Mouse (Mus musculus): ENCODE measurements around the gene Card10. TPM values are rescaled to one million over a fixed set of nuclear protein-coding genes. Genes with fewer than 3 reads are reported as not detected.
A peak's percentile ranks its signal among the peaks of the same experiment; 100 is the strongest.

Gene Card10
- polyA plus RNA-seq, 1 experiment from 2014 or later, result 6.6 TPM

DNA sequence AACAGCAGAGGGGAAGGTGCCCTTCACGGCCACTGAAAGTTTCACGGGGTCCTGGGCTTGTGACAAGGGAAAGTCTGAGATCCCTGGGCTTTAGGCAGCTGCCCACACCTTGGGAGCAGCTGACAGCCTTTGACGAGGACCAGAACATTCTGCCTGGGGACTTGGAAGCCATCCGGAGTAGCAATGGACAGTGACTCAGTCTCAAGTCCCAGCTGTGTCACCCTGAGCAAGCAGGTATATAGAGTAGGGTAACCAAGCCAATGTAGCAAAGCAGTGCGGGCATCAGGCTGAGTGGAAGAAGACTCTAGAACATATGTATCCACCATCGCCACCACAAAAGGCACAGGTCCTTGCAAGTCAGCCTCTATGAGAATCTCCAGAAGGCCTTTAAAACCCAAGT is 65.7 kb downstream of the Card10 start:
- ATAC-seq (ENCODE audit: insufficient read depth, low FRiP score, low read depth), result no peak
- Histone ChIP-seq H3K9me3 (no peaks in the 10 kb centered on the region), H3K9ac (no peak overlapping the region), H3K4me1 (no peaks in the 10 kb centered on the region), H3K27ac (no peak overlapping the region), H3K36me3 (no peaks in the 10 kb centered on the region), H3K4me3 (replicated peaks) (no peak overlapping the region), H3K4me2 (no peak overlapping the region), H3K27me3 (replicated peaks) (no peaks in the 10 kb centered on the region)
- WGBS, result 47% methylated on average over 6 of the region's 6 CpGs

DNA sequence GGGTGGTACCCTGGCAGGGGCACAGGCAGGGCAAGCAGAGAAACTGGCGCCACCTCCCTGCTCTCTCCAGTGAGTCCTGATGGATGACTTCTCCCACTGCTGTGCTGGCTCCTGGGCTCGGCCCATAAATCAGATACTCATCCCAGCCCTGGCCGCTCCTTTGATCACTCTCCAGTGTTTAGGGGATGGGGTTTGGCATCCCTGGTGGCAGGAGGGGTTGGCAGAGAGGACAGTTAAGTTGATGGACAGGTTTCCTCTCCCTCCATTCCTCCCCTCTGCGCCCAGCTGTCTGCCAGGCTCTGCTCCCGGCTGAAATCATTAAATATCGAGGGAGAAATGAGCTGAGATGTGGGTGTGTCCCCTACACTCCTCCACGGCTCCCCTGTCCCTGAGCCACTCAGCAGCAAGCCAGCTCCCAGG is 66.2 kb downstream of the Card10 start:
- H3K9ac ChIP-seq, result no peak overlapping the region
- no peak overlapping the region for H3K4me2 ChIP-seq
- H3K4me1 ChIP-seq, result no peaks in the 10 kb centered on the region
- 25% methylated on average over 7 of the region's 7 CpGs for WGBS
- H3K27me3 ChIP-seq (replicated peaks), result no peaks in the 10 kb centered on the region
- no peaks in the 10 kb centered on the region for H3K9me3 ChIP-seq
- H3K4me3 ChIP-seq (replicated peaks), result no peak overlapping the region
- no peak overlapping the region for H3K27ac ChIP-seq
- ATAC-seq (ENCODE audit: insufficient read depth, low FRiP score, low read depth), result peak; percentile 54
- no peaks in the 10 kb centered on the region for H3K36me3 ChIP-seq

DNA sequence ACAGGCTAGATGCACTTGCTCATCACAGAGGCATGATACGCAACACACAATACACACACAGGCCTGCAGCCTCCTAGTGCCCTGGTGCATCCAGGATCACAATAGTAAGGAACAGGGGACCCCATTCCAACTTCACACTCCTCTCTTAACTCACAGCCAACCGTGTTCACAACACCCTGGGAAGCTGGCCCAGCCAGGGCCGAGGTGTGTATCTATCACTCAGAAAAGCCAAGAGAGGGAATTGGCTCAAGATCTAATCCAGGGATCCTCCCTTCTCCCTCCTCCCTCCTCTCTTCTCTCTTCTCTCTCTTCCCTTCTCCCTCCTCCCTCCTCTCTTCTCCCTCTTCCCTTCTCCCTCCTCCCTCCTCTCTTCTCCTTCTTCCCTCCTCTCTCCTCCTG is 66.7 kb downstream of the Card10 start:
- Histone ChIP-seq H3K36me3 (no peaks in the 10 kb centered on the region), H3K4me2 (no peak overlapping the region), H3K27ac (no peak overlapping the region), H3K4me1 (no peaks in the 10 kb centered on the region), H3K9me3 (no peaks in the 10 kb centered on the region), H3K27me3 (replicated peaks) (no peaks in the 10 kb centered on the region), H3K4me3 (replicated peaks) (no peak overlapping the region), H3K9ac (no peak overlapping the region)
- ATAC-seq (ENCODE audit: insufficient read depth, low FRiP score, low read depth), result peak; percentile 54; the same call in 1 of the 2 replicates
- 40% methylated on average over 3 of the region's 3 CpGs for WGBS

DNA sequence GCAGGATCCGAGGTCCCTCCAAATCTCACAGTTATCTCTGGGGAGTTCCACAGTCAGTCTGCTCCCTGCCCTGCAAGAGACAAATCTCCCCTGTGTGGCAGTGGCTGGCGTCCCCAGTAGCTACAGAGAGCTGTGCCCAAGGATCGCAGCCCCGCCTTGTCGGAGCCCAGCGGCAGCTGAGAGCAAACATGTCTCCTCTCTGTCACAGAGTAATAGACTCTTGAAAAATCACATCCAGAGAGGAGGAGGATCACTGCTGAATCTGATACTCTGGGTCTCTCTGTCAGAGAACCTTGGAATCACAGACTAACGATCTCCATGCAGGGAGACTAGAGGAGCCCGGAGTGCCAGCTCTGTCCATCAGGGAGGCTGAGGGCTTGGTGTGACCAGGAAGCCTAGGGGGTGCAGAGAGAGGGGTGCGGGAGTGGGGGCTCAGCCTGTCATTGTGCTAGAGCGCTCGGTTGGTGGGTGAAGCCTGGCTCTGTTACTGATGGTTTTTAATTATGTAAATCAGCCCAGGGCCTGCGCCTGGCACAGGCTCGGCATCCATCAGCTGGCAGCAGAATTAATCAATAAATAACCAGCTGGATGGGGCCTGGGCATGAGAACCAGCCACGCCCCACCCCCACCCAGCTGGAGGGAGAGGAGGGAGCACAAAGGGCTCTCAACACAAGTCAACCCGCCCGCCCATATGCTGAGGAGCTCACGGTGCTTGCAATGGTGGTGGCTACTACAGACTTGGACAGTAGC is 67.2 kb downstream of the Card10 start:
- Histone ChIP-seq H3K4me2 (no peak overlapping the region), H3K9ac (no peak overlapping the region), H3K4me1 (no peaks in the 10 kb centered on the region), H3K4me3 (replicated peaks) (no peak overlapping the region), H3K36me3 (no peaks in the 10 kb centered on the region), H3K27ac (no peak overlapping the region), H3K27me3 (replicated peaks) (no peaks in the 10 kb centered on the region), H3K9me3 (no peaks in the 10 kb centered on the region)
- WGBS, result 20% methylated on average over 17 of the region's 17 CpGs
- 0 out of 2 replicates have a peak, but pooled peaks have one; percentile 15 for ATAC-seq (ENCODE audit: insufficient read depth, low FRiP score, low read depth)

DNA sequence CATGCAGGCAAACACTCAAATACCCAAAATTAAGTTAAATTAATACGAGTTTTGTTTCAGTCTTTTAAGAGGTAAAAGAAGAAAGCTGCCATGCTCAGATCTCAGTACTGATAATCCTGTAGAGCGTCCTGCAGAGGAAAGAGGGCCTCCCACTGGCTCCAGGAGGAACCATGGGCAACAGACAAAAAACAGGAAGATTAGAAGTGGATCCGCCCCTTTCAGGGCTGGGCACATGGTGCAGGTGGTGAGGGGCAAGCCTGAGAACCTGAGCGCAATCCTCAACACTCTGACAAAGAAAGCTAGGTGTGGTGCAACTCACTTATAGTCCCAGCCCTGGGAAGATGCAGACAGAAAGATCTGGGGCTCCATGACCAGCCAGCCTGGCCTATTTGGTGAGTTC is 71.0 kb downstream of the Card10 start:
- ATAC-seq (ENCODE audit: insufficient read depth, low FRiP score, low read depth), result no peak
- WGBS, result 60% methylated on average over 4 of the region's 4 CpGs

DNA sequence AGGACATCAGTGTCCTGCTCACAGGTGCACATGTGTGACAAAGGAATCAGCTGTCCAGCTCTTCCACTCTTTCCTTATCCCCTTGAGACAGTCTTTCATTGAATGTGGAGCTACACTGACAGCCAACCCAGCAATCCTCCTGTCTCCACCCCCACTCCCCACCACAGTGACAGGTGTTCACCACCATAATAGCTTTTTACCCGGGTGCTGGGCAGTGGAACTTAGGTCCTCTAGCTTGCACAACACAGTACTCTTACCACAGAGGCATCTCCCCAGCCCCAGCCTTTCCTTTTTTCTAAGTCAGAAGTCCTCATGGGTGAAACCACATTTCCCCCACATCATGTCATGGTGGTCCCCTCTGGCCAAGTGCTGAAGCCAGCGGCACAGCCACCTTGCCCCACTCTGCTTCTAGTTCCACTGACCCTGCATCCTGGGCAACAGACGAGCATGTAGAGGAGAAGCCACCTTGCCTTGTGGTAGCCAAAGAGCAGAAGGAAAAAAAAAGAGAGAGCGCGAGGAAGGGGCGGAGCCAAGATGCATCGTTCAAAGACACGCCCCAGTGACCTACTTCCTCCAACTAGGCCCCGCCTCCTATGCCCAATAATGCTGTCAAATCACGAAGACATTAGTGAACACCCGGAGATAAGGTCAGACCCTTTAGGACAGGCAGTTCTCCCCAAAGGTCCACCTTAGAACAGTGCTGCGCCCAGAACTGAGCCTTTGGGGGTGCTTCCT is 72.4 kb downstream of the Card10 start:
- Histone ChIP-seq H3K4me3 (replicated peaks) (no peak overlapping the region), H3K27ac (no peak overlapping the region), H3K9ac (no peak overlapping the region), H3K4me1 (no peaks in the 10 kb centered on the region), H3K27me3 (replicated peaks) (no peaks in the 10 kb centered on the region; the same call in 1 of the 2 replicates), H3K4me2 (no peak overlapping the region), H3K36me3 (no peaks in the 10 kb centered on the region), H3K9me3 (no peaks in the 10 kb centered on the region)
- WGBS, result 78% methylated on average over 12 of the region's 12 CpGs
- no peak for ATAC-seq (ENCODE audit: insufficient read depth, low FRiP score, low read depth)

More for the DNA sequence above, 71.0 kb downstream of the Card10 start:
- no peaks in the 10 kb centered on the region for H3K9me3 ChIP-seq
- H3K27me3 ChIP-seq (replicated peaks), result no peaks in the 10 kb centered on the region; the same call in 1 of the 2 replicates
- H3K36me3 ChIP-seq, result no peaks in the 10 kb centered on the region
- H3K9ac ChIP-seq, result no peak overlapping the region
- H3K27ac ChIP-seq, result no peak overlapping the region
- no peak overlapping the region for H3K4me2 ChIP-seq
- H3K4me1 ChIP-seq, result no peaks in the 10 kb centered on the region
- no peak overlapping the region for H3K4me3 ChIP-seq (replicated peaks)

DNA sequence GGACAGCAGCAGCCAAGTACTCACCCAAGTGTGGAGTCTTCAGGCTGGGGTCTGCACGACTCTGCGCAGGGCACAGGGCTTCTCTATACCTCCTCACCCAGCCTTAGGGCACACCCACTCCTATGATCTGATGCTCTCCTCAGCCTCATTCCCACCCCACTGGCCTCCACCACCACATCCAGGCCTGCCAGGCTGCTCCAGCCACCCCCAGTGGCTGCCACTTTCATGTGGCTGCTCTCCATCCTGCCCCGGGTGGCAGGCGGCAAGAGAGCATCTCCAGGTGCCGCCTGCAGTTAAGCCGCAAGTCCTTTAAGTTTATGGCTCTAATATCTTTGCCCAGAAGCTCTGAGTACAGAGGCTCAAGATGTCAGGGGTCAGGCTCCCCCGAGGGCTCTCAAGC is 76.1 kb downstream of the Card10 start:
- H3K27me3 ChIP-seq (replicated peaks), result no peaks in the 10 kb centered on the region; the same call in 1 of the 2 replicates
- no peaks in the 10 kb centered on the region for H3K4me1 ChIP-seq
- no peak overlapping the region for H3K27ac ChIP-seq
- H3K4me2 ChIP-seq, result no peak overlapping the region
- H3K36me3 ChIP-seq, result no peaks in the 10 kb centered on the region
- H3K9me3 ChIP-seq, result no peaks in the 10 kb centered on the region
- no peak for ATAC-seq (ENCODE audit: insufficient read depth, low FRiP score, low read depth)
- WGBS, result 54% methylated on average over 7 of the region's 7 CpGs
- H3K4me3 ChIP-seq (replicated peaks), result no peak overlapping the region
- no peak overlapping the region for H3K9ac ChIP-seq

Other genes with a start within 250 kb of the Card10 start
- gene Rac2, start 230.3 kb downstream of the Card10 start, polyA plus RNA-seq (2015; fragmentation: Nextera tagmentation; extraction: Ambion mirVana), result 26.5 and 36.5 TPM in 2 replicates
- gene Cyth4, start 206.0 kb downstream of the Card10 start, polyA plus RNA-seq (2015; fragmentation: Nextera tagmentation; extraction: Ambion mirVana), result 10.7 and 11.0 TPM in 2 replicates
- gene Elfn2, start 84.3 kb downstream of the Card10 start, polyA plus RNA-seq (2015; fragmentation: Nextera tagmentation; extraction: Ambion mirVana), result 0.10 and 0.12 TPM in 2 replicates
- gene Mfng, start 29.6 kb downstream of the Card10 start, polyA plus RNA-seq (2015; fragmentation: Nextera tagmentation; extraction: Ambion mirVana), result 18.0 and 21.1 TPM in 2 replicates
- gene Cdc42ep1, start 39.6 kb upstream of the Card10 start, polyA plus RNA-seq (2015; fragmentation: Nextera tagmentation; extraction: Ambion mirVana), result 54.1 and 62.1 TPM in 2 replicates
- gene Lgals2, start 52.5 kb upstream of the Card10 start, polyA plus RNA-seq (2015; fragmentation: Nextera tagmentation; extraction: Ambion mirVana), result 210 and 299 TPM in 2 replicates
- 47.1 TPM in 2 replicates for gene Gga1, start 74.1 kb upstream of the Card10 start, polyA plus RNA-seq (2015; fragmentation: Nextera tagmentation; extraction: Ambion mirVana)
- 0.42 and 0.52 TPM in 2 replicates for gene Gm49510, start 96.6 kb upstream of the Card10 start, polyA plus RNA-seq (2015; fragmentation: Nextera tagmentation; extraction: Ambion mirVana)
- 34.8 and 36.9 TPM in 2 replicates for gene Sh3bp1, start 96.7 kb upstream of the Card10 start, polyA plus RNA-seq (2015; fragmentation: Nextera tagmentation; extraction: Ambion mirVana)
- gene Pdxp, start 110.9 kb upstream of the Card10 start, polyA plus RNA-seq (2015; fragmentation: Nextera tagmentation; extraction: Ambion mirVana), result 11.8 and 12.8 TPM in 2 replicates
- 1,300 and 1,476 TPM in 2 replicates for gene Lgals1, start 123.7 kb upstream of the Card10 start, polyA plus RNA-seq (2015; fragmentation: Nextera tagmentation; extraction: Ambion mirVana)
- gene Nol12, start 131.9 kb upstream of the Card10 start, polyA plus RNA-seq (2015; fragmentation: Nextera tagmentation; extraction: Ambion mirVana), result 47.4 and 49.9 TPM in 2 replicates
- 54.4 TPM in 2 replicates for gene Triobp, start 144.7 kb upstream of the Card10 start, polyA plus RNA-seq (2015; fragmentation: Nextera tagmentation; extraction: Ambion mirVana)
- 546 and 587 TPM in 2 replicates for gene H1f0, start 225.4 kb upstream of the Card10 start, polyA plus RNA-seq (2015; fragmentation: Nextera tagmentation; extraction: Ambion mirVana)
- 0.68 and 0.89 TPM in 2 replicates for gene Galr3, start 238.8 kb upstream of the Card10 start, polyA plus RNA-seq (2015; fragmentation: Nextera tagmentation; extraction: Ambion mirVana)

Measured in stomach, embryonic 15.5 days (tissue).